Comparison of ENCODE assay signal across 12 mouse cellular contexts in genomic region chr13:46779831-46780230, GRCm38 (mm10). TPM values are rescaled to one million over a fixed set of nuclear protein-coding genes. Genes with fewer than 3 reads are reported as not detected.
DNase-seq lines count a peak whose midpoint lies in the region; ATAC-seq lines count a peak whose summit lies in the region.
"Had no signal": no experiment of that assay in that cellular context is flagged by ENCODE, and none has a peak within 500 bp of the region (broad histone marks: within the 10 kb centered on the region; RNA-seq: fewer than 3 reads in every experiment).

No protein-coding gene starts in this region.

- peak overlapping the region; percentile 43 for H3K27ac ChIP-seq in kidney, embryonic 15.5 days
- no peak overlapping the region for H3K27ac ChIP-seq in heart, embryonic 11.5 days (ENCODE audit: low read depth, low read length)

- DNase-seq in kidney, adult 18-20 months = no peak
- peak; percentile 24 to 30 for DNase-seq in right cerebral cortex, postnatal 36 days (ENCODE audit: low spot score in 2 of 2)
- DNase-seq in right cerebral cortex, postnatal 25 days = no peak
- peak; percentile 12 to 17 for DNase-seq in left cerebral cortex, postnatal 36 days (ENCODE audit: low spot score in 2 of 2)
- DNase-seq in layer of hippocampus, postnatal 10 days (ENCODE audit: low spot score in 2 of 2) = no peak
- DNase-seq: lung, postnatal 14 days; retina, postnatal 1 day had no signal

- no peak overlapping the region for H3K9ac ChIP-seq in kidney, embryonic 15.5 days
- H3K9ac ChIP-seq in heart, embryonic 11.5 days (ENCODE audit: low read depth, low read length) = no peak overlapping the region

- no peaks in the 10 kb centered on the region for H3K9me3 ChIP-seq in kidney, embryonic 15.5 days (replicated peaks)
- H3K9me3 ChIP-seq in heart, embryonic 11.5 days (replicated peaks; ENCODE audit: control insufficient read depth, low read length) = no peaks in the 10 kb centered on the region

- no peaks in the 10 kb centered on the region for H3K27me3 ChIP-seq in kidney, embryonic 15.5 days
- H3K27me3 ChIP-seq in heart, embryonic 11.5 days (ENCODE audit: control insufficient read depth, insufficient read depth, low read length) = no peaks in the 10 kb centered on the region

- no peak overlapping the region for H3K4me2 ChIP-seq in kidney, embryonic 15.5 days
- H3K4me2 ChIP-seq in heart, embryonic 11.5 days = no peak overlapping the region

- peaks cover 11% of the 10 kb centered on the region for H3K4me1 ChIP-seq in kidney, embryonic 15.5 days
- 0 out of 2 replicates have a peak, but pooled peaks cover 3% of the 10 kb centered on the region for H3K4me1 ChIP-seq in heart, embryonic 11.5 days (ENCODE audit: control insufficient read depth, insufficient read depth, low read length)

- ATAC-seq in kidney, embryonic 15.5 days (replicated peaks; ENCODE audit: low FRiP score) = no peak
- no peak for ATAC-seq in heart, embryonic 11.5 days (replicated peaks; ENCODE audit: insufficient number of reproducible peaks, low FRiP score, low TSS enrichment)
- ATAC-seq in erythroid progenitor cell, adult 5-6 weeks (replicated peaks; ENCODE audit: low FRiP score, poor library complexity, severe bottlenecking) = no peak

- WGBS in kidney, embryonic 15.5 days = 34% methylated on average over 10 of the region's 10 CpGs
- WGBS in heart, embryonic 11.5 days (ENCODE audit: insufficient replicate concordance) = 71% methylated on average over 10 of the region's 10 CpGs

- intact Hi-C loops in left cerebral cortex, postnatal 36 days (cut with DNase I) = no loop called here

- H3K4me3 ChIP-seq in kidney, embryonic 15.5 days (replicated peaks) = no peak overlapping the region
- no peak overlapping the region for H3K4me3 ChIP-seq in heart, embryonic 11.5 days (ENCODE audit: low read depth, low read length)
- H3K4me3 ChIP-seq: erythroblast, embryonic 14.5 days; myocyte had no signal

- H3K36me3 ChIP-seq in kidney, embryonic 15.5 days = peaks cover 31% of the 10 kb centered on the region
- peaks cover 5% of the 10 kb centered on the region for H3K36me3 ChIP-seq in heart, embryonic 11.5 days (ENCODE audit: control insufficient read depth, insufficient read depth, low read length)

RNA-seq across cellular contexts. Expression of gene Nup153, which starts 52.1 kb away (rescaled TPM):
- polyA plus RNA-seq in kidney, embryonic 15.5 days (2015; fragmentation: Nextera tagmentation; extraction: Ambion mirVana) = 24.9 and 27.8 TPM in 2 replicates
- total RNA-seq in left cerebral cortex, postnatal 36 days (2021) = 10 to 100 TPM; 47.2 to 56.9 TPM
- polyA plus RNA-seq in heart, embryonic 11.5 days (2014; fragmentation: Nextera tagmentation; extraction: Ambion mirVana) = 21.9 and 24.5 TPM in 2 replicates
- 135 and 150 TPM in 2 replicates for total RNA-seq in erythroid progenitor cell, adult 5-6 weeks (2015; ENCODE audit: low replicate concordance)
- total RNA-seq in erythroid progenitor cell, adult 5-6 weeks (2017; ENCODE audit: low replicate concordance) = 120 and 128 TPM in 2 replicates
- total RNA-seq in layer of hippocampus, postnatal 10 days (2021) = 10 to 100 TPM; 53.2 to 56.4 TPM

Comparison
In these comparisons a context has a peak if more than half of its experiments do, and no peak if none do; other contexts are left out.
1. DNase-seq: peak in right cerebral cortex, postnatal 36 days (2 of 2) and left cerebral cortex, postnatal 36 days (2 of 2); none in kidney, adult 18-20 months (single experiment), right cerebral cortex, postnatal 25 days (single experiment) and layer of hippocampus, postnatal 10 days (0 of 2).